Mouse (Mus musculus): ENCODE measurements at regions not wholly inside any gene's neighbourhood (a gene's known extent, or its start where the extent isn't known, plus 50 kb on each side); places are given as distances from the start of the nearest gene placed in this dataset.
A peak's percentile ranks its signal among the peaks of the same experiment; 100 is the strongest.

- Histone ChIP-seq H3K4me3 (replicated peaks) (no peak overlapping the region), H3K27me3 (no peaks in the 10 kb centered on the region), H3K27ac (no peak overlapping the region), H3K4me2 (replicated peaks) (no peak overlapping the region), H3K9ac (replicated peaks) (no peak overlapping the region), H3K9me3 (no peaks in the 10 kb centered on the region), H3K36me3 (no peaks in the 10 kb centered on the region), H3K4me1 (replicated peaks) (no peaks in the 10 kb centered on the region)
- ATAC-seq: no peak
- 90% methylated on average over 5 of the region's 5 CpGs for WGBS
Observed at GRCm38 (mm10) chr9:33289381-33289780, 653.4 kb downstream of the Ets1 start.

DNA sequence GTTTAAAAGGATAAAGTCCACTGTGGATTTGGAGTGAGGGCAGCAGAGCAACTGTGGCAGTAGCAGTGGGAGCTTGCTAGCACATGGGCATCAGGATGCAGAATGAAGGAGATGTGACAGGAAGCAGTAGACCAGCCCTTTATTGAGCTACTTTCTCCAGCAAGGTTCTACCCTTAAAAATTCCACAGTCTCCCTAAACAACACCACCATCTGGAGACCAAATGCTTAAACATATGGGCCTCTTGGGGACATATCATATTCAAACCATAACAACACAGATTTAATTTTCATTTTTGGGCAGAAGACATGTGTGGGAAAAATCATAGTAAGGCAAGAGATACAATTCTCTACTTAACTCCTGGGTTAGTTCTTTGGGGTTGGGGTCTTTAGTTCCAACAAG is 656.1 kb downstream of the Ets1 start:
- ATAC-seq: no peak
- no peak overlapping the region for H3K27ac ChIP-seq
- no peak overlapping the region for H3K4me2 ChIP-seq (replicated peaks)
- no peaks in the 10 kb centered on the region for H3K36me3 ChIP-seq
- H3K4me3 ChIP-seq (replicated peaks): no peak overlapping the region
- no peak overlapping the region for H3K9ac ChIP-seq (replicated peaks)
- no peaks in the 10 kb centered on the region for H3K9me3 ChIP-seq
- H3K4me1 ChIP-seq (replicated peaks): no peaks in the 10 kb centered on the region
- H3K27me3 ChIP-seq: no peaks in the 10 kb centered on the region

DNA sequence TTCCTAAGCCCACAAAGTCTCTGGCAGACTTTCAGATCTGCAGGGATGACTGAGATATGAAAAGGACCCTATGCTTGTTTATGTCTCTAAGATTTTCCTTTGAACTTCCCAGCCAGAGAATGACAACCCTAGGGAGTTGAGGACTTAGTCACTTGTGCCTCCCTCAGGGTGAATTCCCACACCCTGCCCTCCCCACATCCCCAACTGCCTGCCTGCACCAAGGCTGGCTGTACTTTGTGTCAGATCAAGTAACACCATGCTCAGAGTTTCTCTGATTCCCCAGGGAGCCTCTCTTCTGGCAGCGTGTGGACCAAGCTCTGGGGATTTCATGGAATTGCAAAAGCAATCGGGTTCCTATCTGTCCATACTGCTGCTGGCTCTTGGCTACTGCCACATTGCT is 659.9 kb downstream of the Ets1 start:
- Histone ChIP-seq H3K36me3 (no peaks in the 10 kb centered on the region), H3K4me2 (replicated peaks) (no peak overlapping the region), H3K9ac (replicated peaks) (no peak overlapping the region), H3K27me3 (no peaks in the 10 kb centered on the region), H3K4me3 (replicated peaks) (no peak overlapping the region), H3K27ac (no peak overlapping the region), H3K4me1 (replicated peaks) (no peaks in the 10 kb centered on the region), H3K9me3 (no peaks in the 10 kb centered on the region)
- WGBS: 17% methylated on average over 2 of the region's 2 CpGs
- ATAC-seq: no peak

DNA sequence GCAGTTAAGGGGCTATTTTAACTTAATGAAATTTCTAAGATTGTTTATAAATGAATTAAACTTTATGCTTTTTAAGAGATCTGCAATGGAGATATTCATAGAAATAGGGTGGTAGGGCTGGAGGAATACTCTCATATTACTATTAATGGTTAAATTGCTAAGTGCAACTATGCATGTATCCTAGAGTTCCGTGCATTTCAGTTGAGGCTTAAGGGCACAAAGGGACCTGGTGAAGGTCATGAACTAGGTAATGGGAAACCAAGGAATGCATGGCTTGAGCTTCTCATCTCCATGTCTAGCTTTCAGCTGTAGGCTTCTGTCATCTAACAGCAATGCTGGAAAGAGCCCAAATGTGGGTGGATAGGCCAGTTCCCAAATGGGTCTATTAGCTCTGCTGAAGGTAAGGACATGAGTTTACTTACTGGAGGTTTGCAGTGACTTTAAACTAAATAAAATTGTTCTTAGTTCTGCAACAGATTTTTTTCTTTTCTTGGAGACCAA is 683.6 kb downstream of the Ets1 start:
- H3K4me3 ChIP-seq (replicated peaks): no peak overlapping the region
- no peak overlapping the region for H3K9ac ChIP-seq (replicated peaks)
- H3K27ac ChIP-seq: no peak overlapping the region
- no peaks in the 10 kb centered on the region for H3K4me1 ChIP-seq (replicated peaks)
- WGBS: 89% methylated on average over 1 of the region's 1 CpGs
- no peak for ATAC-seq
- H3K9me3 ChIP-seq: no peaks in the 10 kb centered on the region
- H3K36me3 ChIP-seq: no peaks in the 10 kb centered on the region
- no peaks in the 10 kb centered on the region for H3K27me3 ChIP-seq
- no peak overlapping the region for H3K4me2 ChIP-seq (replicated peaks)

DNA sequence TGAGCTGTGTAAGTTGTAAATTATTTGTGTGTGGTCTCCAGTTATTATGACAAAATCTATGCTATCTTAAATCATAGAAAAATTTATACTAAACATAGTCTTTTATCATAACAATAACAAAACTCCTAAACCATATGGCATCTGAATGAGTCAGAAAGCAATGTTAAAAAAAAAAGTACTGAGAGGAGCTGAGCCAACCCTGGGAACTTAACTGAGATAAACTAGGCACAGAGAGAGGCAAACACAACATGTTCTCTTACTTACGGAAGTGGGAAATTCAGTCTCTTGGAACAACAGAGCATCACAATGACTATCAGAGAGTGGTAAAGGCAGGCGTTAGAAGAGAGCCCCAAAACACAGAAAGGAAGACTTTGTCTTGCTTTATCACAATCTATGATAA is 691.7 kb downstream of the Ets1 start:
- no peak for ATAC-seq
- H3K27me3 ChIP-seq: no peaks in the 10 kb centered on the region
- no peak overlapping the region for H3K27ac ChIP-seq
- no peaks in the 10 kb centered on the region for H3K36me3 ChIP-seq
- WGBS: 88% methylated on average over 2 of the region's 2 CpGs
- no peak overlapping the region for H3K9ac ChIP-seq (replicated peaks)
- H3K4me1 ChIP-seq (replicated peaks): no peaks in the 10 kb centered on the region
- H3K9me3 ChIP-seq: no peaks in the 10 kb centered on the region
- H3K4me2 ChIP-seq (replicated peaks): no peak overlapping the region
- no peak overlapping the region for H3K4me3 ChIP-seq (replicated peaks)

DNA sequence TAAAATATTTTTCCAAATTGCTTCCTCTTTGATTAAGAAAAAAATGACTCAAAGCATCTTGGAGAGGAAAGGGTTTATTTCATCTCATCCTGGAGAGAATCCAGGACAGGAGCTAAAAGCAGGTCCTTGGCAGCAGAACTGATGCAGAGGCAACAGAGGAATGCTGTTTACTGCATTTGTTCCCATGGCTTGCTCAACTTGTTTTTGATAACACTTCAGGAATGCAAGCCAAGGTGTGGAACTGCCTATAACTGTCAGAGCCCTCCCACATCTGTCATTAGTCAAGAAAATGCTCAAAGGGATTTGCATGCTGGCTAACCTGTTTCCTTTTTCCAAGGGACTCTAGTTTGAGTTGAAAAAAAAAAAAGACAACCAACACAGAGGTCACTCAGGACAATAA is 714.2 kb downstream of the Ets1 start:
- Histone ChIP-seq H3K9me3 (no peaks in the 10 kb centered on the region), H3K36me3 (no peaks in the 10 kb centered on the region), H3K4me2 (replicated peaks) (no peak overlapping the region), H3K9ac (replicated peaks) (no peak overlapping the region), H3K4me3 (replicated peaks) (no peak overlapping the region), H3K27ac (no peak overlapping the region), H3K27me3 (no peaks in the 10 kb centered on the region), H3K4me1 (replicated peaks) (no peaks in the 10 kb centered on the region)
- ATAC-seq: no peak

DNA sequence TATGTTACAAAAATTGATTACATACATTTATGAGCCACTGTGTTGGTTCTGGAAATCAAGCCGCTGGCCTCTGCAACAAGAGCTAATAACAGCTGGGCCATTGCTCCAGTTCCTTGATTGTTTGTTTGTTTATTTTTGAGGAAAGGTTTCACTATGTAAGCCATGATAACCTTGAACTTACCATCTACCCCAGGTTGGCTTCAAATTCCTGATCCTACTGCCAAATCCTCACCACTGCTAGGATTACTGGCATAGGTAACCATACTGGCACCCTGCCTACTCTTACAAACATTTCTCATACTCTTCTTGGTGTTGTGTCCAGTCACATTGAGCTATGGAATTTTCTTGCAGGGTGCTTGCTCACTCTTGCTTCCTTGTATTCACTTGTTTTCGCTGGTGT is 720.6 kb downstream of the Ets1 start:
- Histone ChIP-seq H3K9ac (replicated peaks) (no peak overlapping the region), H3K36me3 (no peaks in the 10 kb centered on the region), H3K4me2 (replicated peaks) (no peak overlapping the region), H3K27ac (no peak overlapping the region), H3K4me1 (replicated peaks) (no peaks in the 10 kb centered on the region), H3K9me3 (no peaks in the 10 kb centered on the region), H3K27me3 (no peaks in the 10 kb centered on the region), H3K4me3 (replicated peaks) (no peak overlapping the region)
- WGBS: 89% methylated on average over 2 of the region's 2 CpGs
- no peak for ATAC-seq

DNA sequence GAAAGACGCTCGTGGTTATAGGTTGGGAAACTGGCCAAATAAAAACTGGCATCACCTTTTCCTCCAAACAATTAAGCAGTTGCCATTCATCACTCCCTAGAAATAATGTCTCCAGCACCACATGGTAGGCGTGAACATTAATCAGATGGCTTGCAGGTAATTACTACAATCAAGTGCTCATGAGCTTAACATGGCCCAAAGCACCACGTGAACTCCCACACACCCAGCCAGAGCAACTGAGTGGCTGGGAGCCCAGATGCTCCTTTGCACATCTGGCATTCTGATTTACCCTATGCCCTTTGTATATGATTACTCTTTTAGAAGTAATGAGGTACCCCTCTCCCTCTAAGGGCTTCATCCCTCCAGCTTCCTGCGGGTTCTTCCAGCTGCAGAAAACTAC is 724.9 kb downstream of the Ets1 start:
- Histone ChIP-seq H3K4me1 (replicated peaks) (no peaks in the 10 kb centered on the region), H3K4me2 (replicated peaks) (no peak overlapping the region), H3K27me3 (no peaks in the 10 kb centered on the region), H3K36me3 (no peaks in the 10 kb centered on the region), H3K9ac (replicated peaks) (no peak overlapping the region), H3K9me3 (no peaks in the 10 kb centered on the region), H3K27ac (no peak overlapping the region), H3K4me3 (replicated peaks) (no peak overlapping the region)
- 82% methylated on average over 5 of the region's 5 CpGs for WGBS
- no peak for ATAC-seq

- Histone ChIP-seq H3K4me1 (replicated peaks) (no peaks in the 10 kb centered on the region), H3K4me3 (replicated peaks) (no peak overlapping the region), H3K4me2 (replicated peaks) (no peak overlapping the region), H3K27me3 (no peaks in the 10 kb centered on the region), H3K27ac (no peak overlapping the region), H3K36me3 (no peaks in the 10 kb centered on the region), H3K9me3 (no peaks in the 10 kb centered on the region), H3K9ac (replicated peaks) (no peak overlapping the region)
- no peak for ATAC-seq
Observed at GRCm38 (mm10) chr9:33389170-33389569, 753.1 kb downstream of the Ets1 start.

- no peak for ATAC-seq
- no peaks in the 10 kb centered on the region for H3K36me3 ChIP-seq
- H3K27me3 ChIP-seq: no peaks in the 10 kb centered on the region
- no peaks in the 10 kb centered on the region for H3K4me1 ChIP-seq (replicated peaks)
- no peak overlapping the region for H3K4me2 ChIP-seq (replicated peaks)
- H3K9me3 ChIP-seq: no peaks in the 10 kb centered on the region
- 92% methylated on average over 4 of the region's 4 CpGs for WGBS
- no peak overlapping the region for H3K27ac ChIP-seq
- H3K4me3 ChIP-seq (replicated peaks): no peak overlapping the region
- H3K9ac ChIP-seq (replicated peaks): no peak overlapping the region
Observed at GRCm38 (mm10) chr9:33404691-33405090, 768.7 kb downstream of the Ets1 start.

GRCm38 (mm10) chr9:33407517-33407916 is 771.5 kb downstream of the Ets1 start:
- Histone ChIP-seq H3K36me3 (no peaks in the 10 kb centered on the region), H3K4me2 (replicated peaks) (no peak overlapping the region), H3K4me3 (replicated peaks) (no peak overlapping the region), H3K9me3 (no peaks in the 10 kb centered on the region), H3K27me3 (no peaks in the 10 kb centered on the region), H3K9ac (replicated peaks) (no peak overlapping the region), H3K27ac (no peak overlapping the region), H3K4me1 (replicated peaks) (no peaks in the 10 kb centered on the region)
- WGBS: 93% methylated on average over 2 of the region's 2 CpGs
- ATAC-seq: no peak

- WGBS: 30% methylated on average over 2 of the region's 2 CpGs
- Histone ChIP-seq H3K9me3 (no peaks in the 10 kb centered on the region), H3K27ac (no peak overlapping the region), H3K27me3 (no peaks in the 10 kb centered on the region), H3K9ac (replicated peaks) (no peak overlapping the region), H3K4me2 (replicated peaks) (no peak overlapping the region), H3K36me3 (no peaks in the 10 kb centered on the region), H3K4me1 (replicated peaks) (0 out of 2 replicates have a peak, but pooled peaks cover 4% of the 10 kb centered on the region), H3K4me3 (replicated peaks) (no peak overlapping the region)
- peak; percentile 55; the same call in 1 of the 2 replicates for ATAC-seq
Observed at GRCm38 (mm10) chr9:33423781-33424180, 787.8 kb downstream of the Ets1 start.

DNA sequence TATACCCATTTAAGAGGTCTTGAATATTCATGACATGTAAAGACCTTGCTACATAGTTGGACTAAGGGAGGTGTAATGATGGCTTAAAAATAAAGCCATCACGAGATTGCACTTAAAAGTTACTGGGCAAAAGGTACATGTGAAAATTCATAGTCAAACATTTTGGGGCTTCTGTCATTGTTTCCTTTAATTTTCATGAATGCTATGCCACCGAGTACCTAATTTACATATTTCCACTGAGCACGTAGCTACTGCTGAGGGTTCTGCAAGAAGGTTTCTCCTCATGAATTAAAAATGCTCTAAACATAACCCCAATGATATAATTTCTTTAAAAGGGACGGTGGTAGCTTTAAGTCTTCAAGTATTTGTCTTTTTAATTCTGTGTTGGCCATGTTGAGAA is 800.4 kb downstream of the Ets1 start:
- H3K36me3 ChIP-seq: no peaks in the 10 kb centered on the region
- H3K27ac ChIP-seq: no peak overlapping the region
- no peaks in the 10 kb centered on the region for H3K27me3 ChIP-seq
- no peak overlapping the region for H3K4me2 ChIP-seq (replicated peaks)
- H3K9me3 ChIP-seq: no peaks in the 10 kb centered on the region
- H3K4me3 ChIP-seq (replicated peaks): no peak overlapping the region
- no peak overlapping the region for H3K9ac ChIP-seq (replicated peaks)
- H3K4me1 ChIP-seq (replicated peaks): no peaks in the 10 kb centered on the region
- 86% methylated on average over 4 of the region's 4 CpGs for WGBS
- ATAC-seq: no peak
